Mouse (Mus musculus) mouse trophoblast stem cell (cell line): ENCODE results near the gene Gm8947.
"Not testable (repeated sequence)": the region's sequence is repeated elsewhere in the genome, so short reads cannot be mapped to it uniquely, and the experiment has no call there.

ENCODE experiments used
- in situ Hi-C, 2 experiments: fragments of 300-500 bp; cut with MseI, MboI; formaldehyde crosslinking; loops; 2 replicates in 1 of 2; 3 replicates in 1 of 2; pipeline ENCODE4 v1.15.1; 2025

Gm8947 gene

GRCm38 (mm10) chr1:151180167-151180566 lies 12.0 kb upstream of the Gm8947 start:
- in situ Hi-C loops: no loop called here

DNA sequence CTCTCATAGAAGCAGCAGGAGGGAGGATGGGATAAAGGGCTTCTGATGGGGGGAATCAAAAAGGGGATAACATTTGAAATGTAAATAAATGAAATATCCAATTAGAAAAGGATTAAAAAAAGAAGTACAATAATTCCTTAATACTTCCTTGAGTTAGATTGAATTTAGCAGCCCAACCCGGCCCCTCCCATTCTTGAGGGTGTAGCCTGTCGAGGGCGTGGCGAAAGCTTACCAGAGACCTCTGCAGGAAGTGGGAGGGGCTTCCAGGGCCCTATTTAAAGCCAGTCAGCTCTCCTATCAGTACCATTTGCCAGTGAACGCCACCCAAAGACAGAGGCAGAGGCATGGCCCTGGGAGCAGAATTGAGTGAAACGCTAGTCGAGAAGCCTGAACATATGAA lies 9.9 kb upstream of the Gm8947 start, which contains the start of gene Gm47985:
Gene Gm47985 (plus strand): TSS at position 272 of the 400 bp plus-strand sequence.
- in situ Hi-C loops: not testable (repeated sequence)

DNA sequence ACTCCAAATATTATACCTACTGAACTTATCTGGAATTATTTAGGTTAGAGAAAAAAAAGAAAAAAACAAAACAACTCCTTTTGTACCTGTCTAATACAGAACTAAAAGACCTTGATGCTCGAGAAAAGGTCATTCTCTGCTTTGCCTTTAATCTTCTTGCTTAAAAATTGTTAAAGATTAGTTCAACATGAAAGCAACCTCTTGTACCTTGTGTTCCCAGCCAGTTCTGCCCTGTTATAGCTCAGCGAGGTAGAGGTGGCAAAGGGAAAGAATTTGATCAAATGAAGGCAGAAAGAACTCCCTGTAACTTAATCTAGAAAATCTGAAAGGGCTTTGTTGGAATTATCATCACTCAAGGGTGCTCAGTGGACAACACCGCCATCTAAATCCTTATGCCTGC lies 6.0 kb upstream of the Gm8947 start:
- in situ Hi-C loops: not testable (repeated sequence)

- in situ Hi-C loops: not testable (repeated sequence)
Measured at GRCm38 (mm10) chr1:151186879-151187424, 5.2 kb upstream of the Gm8947 start.

GRCm38 (mm10) chr1:151188469-151188868 lies 3.7 kb upstream of the Gm8947 start:
- in situ Hi-C loops: no loop called here

DNA sequence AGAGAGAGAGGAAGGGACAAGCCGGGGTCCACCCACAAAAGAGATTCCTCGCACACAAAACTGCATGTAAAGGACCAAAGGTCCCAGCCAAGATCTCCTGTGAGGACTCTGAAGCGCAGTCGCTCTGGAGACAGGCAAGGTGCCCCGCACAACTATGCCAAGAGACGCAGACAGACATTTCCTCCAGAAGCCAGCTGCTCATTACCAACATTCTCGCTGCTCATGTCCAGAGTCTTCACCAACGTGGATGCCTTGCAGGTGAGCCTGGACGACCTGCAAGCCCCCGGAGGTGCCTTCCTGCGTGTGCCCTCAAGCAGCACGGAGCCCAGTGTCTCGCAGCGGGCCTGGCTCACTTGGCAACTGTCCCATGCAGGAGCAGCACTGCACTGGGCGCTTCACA lies 563 bp downstream of the Gm8947 start:
- in situ Hi-C loops: not testable (repeated sequence)

DNA sequence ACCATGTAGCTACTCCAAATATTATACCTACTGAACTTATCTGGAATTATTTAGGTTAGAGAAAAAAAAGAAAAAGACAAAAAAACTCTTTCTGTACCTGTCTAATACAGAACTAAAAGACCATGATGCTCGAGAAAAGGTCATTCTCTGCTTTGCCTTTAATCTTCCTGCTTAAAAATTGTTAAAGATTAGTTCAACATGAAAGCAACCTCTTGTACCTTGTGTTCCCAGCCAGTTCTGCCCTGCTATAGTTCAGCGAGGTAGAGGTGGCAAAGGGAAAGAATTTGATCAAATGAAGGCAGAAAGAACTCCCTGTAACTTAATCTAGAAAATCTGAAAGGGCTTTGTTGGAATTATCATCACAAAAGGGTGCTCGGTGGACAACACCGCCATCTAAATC lies 3.8 kb downstream of the Gm8947 start:
- in situ Hi-C loops: not testable (repeated sequence)

DNA sequence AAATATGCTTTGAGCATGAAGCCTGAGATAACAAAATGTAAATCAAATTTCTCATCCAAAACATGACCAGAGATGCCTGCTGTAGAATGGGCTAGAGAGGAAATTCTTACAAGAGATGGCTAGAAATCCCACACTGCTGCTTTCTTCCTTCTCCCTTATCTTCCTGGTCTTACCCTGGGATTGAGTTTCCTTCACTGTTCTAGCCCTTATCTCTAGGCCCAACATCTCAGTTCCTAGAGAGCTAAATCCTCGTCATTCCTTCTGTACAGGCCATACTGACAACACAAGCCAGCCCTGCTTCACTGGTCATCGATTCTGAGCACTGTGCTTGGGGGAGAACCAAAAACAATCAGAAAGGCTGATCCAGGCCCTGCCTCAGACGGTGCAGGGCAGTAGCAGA lies 4.5 kb downstream of the Gm8947 start:
- in situ Hi-C loops: not testable (repeated sequence)

GRCm38 (mm10) chr1:151198120-151198519 lies 5.9 kb downstream of the Gm8947 start, which contains the start of gene Gm47995:
Gene Gm47995 (plus strand): TSS chr1:151198448.
- in situ Hi-C loops: not testable (repeated sequence)

DNA sequence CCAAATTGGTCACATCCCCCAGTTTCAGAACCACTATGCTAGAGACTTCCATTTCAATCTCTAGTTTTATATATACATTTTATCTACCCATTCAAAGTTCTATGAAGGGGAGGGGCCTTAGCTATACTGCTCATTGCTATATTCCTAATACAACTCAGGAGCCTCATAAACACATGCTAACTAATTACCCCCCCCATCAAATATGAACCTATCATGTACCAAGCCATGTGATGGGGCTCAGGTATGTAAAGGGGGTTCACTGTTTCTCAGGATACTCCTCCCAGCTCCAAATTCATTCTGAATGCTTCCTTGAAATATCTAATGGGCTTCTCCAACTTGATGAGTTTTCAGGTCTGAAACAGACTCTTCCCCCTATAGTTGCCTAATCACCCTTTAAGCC lies 8.4 kb downstream of the Gm8947 start:
- in situ Hi-C loops: not testable (repeated sequence)

- in situ Hi-C loops: not testable (repeated sequence)
Measured at GRCm38 (mm10) chr1:151202771-151203170, 10.6 kb downstream of the Gm8947 start.

GRCm38 (mm10) chr1:151203818-151204217 lies 11.6 kb downstream of the Gm8947 start, which contains the start of gene 3110040M04Rik:
Gene 3110040M04Rik (plus strand): TSS chr1:151204121.
- in situ Hi-C loops: not testable (repeated sequence)

GRCm38 (mm10) chr1:151208493-151208892 lies 16.3 kb downstream of the Gm8947 start:
- in situ Hi-C loops: not testable (repeated sequence)

- in situ Hi-C loops: not testable (repeated sequence)
Measured at GRCm38 (mm10) chr1:151208944-151209343, 16.8 kb downstream of the Gm8947 start.

DNA sequence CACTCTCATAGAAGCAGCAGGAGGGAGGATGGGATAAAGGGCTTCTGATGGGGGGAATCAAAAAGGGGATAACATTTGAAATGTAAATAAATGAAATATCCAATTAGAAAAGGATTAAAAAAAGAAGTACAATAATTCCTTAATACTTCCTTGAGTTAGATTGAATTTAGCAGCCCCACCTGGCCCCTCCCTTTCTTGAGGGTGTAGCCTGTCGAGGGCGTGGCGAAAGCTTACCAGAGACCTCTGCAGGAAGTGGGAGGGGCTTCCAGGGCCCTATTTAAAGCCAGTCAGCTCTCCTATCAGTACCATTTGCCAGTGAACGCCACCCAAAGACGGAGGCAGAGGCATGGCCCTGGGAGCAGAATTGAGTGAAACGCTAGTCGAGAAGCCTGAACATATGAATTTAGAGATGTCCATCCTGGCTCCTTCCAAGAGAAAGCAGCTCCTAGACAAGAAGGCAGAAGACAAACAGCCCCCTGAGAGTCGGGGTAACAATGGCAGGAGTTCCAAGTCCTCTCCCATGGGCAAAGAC lies 17.7 kb downstream of the Gm8947 start, which contains the start of gene Gm47996:
Gene Gm47996 (plus strand): TSS at position 308 of the 532 bp plus-strand sequence.
- in situ Hi-C loops: not testable (repeated sequence)

DNA sequence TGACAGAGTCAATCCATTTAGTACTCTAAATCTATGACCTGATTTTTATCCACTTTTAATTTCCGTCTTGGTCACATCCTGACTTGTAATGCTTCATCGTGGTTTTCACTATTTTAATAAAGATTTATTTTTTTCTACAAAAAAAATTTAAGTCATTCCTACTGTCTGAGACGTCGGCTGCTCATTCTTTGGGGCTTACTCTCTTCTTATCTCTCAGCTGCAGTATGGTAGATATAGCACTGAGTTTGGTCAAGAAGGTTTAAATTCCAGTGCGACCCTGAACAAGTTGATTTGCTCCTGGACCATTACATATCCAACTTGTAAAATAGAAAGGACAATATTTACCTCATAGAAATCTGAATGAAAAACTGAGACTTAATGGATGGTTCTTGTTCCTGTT lies 19.5 kb downstream of the Gm8947 start:
- in situ Hi-C loops: not testable (repeated sequence)

- in situ Hi-C loops: no loop called here
Measured at GRCm38 (mm10) chr1:151214862-151215261, 22.7 kb downstream of the Gm8947 start.

DNA sequence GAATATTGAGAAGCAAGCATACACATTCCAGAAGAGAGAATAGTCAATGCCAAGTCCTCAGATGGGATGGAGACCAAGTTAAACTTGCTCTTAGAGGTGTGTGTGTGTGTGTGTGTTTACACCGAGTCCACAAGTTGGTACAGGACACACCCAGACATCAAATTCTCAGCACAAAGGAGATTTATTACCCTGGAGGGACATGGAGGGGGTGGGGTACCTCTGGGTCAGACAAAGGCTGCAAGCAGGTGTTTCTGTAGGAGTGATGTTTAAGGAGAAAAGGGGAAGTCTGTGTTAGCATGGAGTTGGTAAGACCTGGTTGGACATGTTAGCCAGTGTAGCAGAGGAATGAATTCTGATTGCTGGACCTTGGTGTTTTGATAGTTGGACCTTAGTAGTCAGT lies 23.8 kb downstream of the Gm8947 start:
- in situ Hi-C loops: no loop called here

DNA sequence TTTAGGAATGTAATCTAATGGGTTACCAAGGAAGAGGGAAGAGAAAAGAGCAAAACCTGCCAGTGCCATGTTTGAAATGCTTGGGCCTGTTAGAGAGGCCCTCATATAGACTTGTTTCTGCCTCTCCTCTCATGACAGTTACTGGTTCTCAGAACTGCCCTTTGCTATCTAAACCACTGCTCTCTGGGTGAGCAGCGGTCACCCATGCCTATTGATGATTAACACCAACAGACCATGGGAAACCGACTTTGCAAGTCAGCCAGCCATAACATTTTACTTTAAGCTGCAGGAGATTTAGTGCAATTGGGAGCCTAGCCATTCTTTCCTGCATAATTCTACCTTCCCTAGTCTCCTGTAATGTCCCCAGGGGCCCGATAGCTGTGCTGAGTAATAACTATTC lies 24.2 kb downstream of the Gm8947 start:
- in situ Hi-C loops: no loop called here

DNA sequence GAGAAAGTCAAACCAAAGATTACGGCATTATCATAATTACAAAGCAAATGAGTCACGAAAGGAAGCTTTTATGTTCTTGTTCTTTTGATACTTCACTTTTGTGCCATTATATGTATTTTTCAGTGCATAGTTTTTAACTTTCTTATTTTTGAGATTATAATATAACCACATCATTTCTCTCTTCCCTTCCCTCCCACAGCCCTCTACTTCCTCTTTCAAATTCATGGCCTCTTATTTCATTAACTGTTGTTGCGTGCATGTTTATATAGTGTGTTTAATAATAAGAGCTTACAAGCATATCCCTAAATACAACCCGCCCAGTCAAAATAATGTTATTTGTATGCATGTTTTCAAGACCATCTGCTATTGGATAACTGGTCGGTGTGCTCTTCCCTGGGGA lies 26.9 kb downstream of the Gm8947 start:
- in situ Hi-C loops: no loop called here

DNA sequence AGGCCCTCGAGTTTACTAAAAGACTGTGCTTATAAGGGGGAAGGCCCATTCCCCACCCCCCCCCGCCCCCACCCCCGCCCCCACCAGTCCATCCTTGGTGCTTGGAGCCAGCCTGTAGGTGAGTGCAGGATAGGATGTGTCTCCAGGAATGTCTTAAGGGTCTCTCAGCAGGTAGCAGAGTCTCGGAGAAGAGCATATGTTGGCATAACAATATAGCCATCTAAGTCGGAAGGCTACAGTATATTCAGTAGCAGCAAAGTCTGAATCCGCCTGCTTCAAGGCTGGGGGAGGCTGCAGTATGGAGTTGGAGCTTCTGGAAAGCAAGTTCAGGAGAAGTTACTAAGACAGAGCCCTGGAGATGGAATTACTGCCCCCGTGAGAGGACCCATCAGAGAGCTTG lies 27.9 kb downstream of the Gm8947 start:
- in situ Hi-C loops: no loop called here

GRCm38 (mm10) chr1:151222561-151223267 lies 30.5 kb downstream of the Gm8947 start:
- in situ Hi-C loops: no loop called here

DNA sequence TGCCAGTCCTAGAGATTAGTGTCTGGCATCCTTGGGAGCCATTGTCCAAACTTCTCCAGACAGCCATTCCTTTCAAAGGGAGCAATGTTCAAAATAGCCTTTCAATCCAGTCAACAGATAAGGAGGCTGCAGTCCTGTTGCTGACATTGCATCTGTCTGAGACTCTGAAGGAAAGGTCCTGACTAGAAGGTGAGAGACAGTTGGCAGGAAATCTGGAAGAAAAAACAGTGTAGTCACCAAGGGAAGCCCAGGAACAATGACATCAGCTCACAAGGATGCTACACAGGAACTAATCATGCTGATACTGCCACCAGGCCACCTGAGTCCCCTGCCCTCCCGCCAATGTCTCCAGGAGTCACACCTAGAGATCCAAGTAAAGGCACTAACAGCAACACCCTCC lies 31.2 kb downstream of the Gm8947 start:
- in situ Hi-C loops: no loop called here
